Mouse (Mus musculus) v-Abl transformed pro-B cells (cell line): Measurements from ENCODE around the gene Aoc3.
"Not testable (repeated sequence)": the region's sequence is repeated elsewhere in the genome, so short reads cannot be mapped to it uniquely, and the experiment has no call there.

Source experiments
- in situ Hi-C, 2 experiments: fragments of 400-800 bp; cut with MboI; formaldehyde crosslinking; loops; one replicate each; pipeline ENCODE4 v1.15.1; 2025; ENCODE audit not compliant: unreplicated experiment in 2 of 2

The Aoc3 gene

DNA sequence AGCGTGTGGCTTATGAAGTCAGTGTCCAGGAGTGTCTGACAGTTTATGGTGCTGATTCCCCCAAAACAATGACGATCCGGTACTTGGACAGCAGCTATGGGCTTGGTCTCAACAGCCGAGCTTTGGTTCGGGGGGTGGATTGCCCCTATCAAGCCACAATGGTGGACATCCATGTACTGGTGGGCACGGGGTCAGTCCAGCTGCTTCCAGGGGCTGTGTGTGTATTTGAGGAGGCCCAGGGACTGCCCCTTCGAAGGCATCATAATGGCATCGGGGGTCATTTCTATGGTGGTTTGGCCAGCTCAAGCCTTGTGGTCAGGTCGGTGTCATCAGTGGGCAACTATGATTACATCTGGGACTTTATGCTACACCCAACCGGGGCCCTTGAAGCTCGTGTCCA is 4.3 kb upstream of the Aoc3 start:
- in situ Hi-C loops = loop anchor here in 1 of 2 experiments (10.0 kb wide), 1 partner anchor 109 kb away; no protein-coding TSS in a partner anchor

DNA sequence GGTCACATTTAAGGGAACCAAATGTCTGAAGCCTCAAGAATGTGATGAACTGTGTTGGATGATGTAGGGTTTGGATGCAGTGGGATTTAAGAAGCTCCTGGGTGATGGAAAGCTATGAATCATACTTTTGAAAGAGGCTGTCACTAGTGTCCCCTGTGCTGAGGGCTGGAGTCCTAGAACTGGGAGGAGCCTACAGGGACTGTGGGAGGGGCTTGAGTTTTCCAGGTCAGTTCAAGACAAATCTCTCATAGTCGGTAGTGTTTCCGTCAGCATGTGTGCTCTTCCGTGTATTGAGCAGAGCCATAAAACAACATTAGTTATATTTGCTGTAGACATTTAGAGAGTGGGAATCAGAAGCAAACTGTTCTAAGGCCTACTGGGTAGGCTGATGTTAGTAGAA is 3.1 kb upstream of the Aoc3 start:
- in situ Hi-C loops = loop anchor here in 1 of 2 experiments (10.0 kb wide), 1 partner anchor 107 kb away; no protein-coding TSS in a partner anchor

DNA sequence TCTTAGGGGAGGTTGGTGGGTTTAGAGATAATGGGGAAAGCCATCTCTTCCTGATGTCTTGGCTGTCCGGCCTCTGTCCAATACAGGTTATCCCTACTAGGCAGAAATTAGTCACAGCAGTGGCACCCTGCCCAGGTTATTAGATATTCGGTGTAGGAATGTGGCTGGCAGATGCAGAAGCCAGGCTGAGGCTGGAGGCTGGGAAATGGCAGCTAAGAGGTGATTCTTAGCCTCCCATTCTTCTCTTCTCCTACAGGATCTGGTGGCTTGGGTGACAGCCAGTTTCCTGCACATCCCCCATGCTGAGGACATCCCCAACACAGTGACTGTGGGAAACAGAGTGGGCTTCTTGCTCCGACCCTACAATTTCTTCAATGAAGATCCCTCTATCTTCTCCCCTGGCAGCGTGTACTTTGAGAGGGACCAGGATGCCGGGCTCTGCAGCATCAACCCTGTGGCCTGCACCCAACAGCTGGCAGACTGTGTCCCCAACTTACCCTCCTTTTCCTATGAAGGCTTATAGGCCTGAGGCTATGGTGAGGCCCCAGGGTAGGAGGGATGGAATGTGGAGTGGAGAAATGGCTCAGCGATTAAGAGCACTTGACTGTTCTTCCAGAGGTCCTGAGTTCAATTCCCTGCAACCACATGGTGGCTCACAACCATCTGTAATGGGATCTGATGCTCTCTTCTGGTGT is 1.3 kb upstream of the Aoc3 start:
- in situ Hi-C loops = loop anchor here in 1 of 2 experiments (10.0 kb wide), 1 partner anchor 106 kb away; no protein-coding TSS in a partner anchor

DNA sequence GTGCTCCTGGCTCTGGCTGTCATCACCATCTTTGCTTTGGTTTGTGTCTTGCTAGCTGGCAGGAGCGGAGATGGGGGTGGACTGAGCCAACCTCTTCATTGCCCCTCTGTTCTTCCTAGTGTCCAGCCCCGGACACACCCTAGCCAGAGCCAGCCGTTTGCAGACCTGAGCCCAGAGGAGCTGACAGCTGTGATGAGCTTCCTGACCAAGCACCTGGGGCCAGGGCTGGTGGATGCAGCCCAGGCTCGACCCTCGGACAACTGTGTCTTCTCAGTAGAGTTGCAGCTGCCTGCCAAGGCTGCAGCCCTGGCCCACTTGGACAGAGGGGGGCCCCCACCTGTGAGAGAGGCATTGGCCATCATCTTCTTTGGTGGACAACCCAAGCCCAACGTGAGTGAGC is 556 bp downstream of the Aoc3 start:
- in situ Hi-C loops = not testable (repeated sequence)

DNA sequence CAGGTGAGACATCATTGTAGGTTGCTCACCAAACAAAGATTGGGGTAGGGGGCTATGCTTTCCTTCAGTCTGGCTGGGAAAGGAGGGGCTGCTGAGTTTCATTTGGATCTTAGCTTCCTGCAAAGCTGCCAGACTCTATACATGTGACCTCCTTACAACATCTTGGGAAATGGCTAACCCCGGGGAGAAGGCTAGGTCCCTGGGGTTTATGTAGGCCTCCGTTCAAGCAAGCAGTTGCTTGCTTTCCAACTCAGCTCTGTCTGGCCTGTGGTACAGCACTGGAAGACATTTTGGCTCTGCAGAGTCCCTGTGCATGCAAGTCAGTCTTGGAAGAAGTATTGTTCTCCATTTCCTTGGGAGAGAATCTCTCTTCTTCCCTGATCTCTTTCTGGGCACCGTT is 2.1 kb downstream of the Aoc3 start:
- in situ Hi-C loops = no loop called here

DNA sequence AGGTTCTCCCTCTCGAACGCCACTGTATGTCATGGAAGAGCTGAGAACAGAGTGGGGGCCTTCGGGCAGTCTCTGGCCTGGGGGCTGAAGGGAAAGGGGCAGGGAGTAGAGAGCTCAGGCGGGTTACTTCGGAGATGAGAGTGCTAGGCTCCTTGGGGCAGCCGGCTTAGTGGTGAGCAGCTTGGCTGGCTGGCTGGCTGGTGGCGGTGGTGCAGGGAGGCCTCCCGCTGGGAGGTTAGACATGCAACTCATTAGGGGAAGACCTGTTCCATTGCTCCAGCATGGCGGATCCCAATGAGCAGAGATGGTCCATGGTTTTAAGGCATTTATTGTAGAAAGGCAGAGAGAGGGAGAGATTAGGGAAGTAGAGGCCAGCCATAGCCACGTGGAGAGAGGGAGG is 3.6 kb downstream of the Aoc3 start:
- in situ Hi-C loops = no loop called here

DNA sequence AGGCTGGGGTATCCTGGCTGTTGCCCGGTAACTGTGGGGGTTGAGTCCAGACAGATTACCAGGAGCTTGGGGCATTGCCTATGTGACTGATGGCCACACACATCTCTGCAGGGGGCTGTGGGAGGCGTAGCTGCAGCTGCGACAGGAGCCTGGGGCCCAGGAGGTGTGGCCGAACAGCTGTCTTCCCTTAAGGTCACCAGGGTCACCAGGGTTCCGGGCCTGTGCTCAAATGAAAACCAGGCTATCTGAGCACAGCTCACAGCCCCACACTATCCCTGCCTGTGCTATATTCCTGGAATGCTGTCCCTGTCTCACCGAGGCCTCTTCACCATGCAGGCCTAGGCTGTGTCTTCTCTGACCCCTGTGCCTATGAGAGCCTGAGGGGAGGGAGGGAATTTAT is 4.1 kb downstream of the Aoc3 start:
- in situ Hi-C loops = no loop called here

DNA sequence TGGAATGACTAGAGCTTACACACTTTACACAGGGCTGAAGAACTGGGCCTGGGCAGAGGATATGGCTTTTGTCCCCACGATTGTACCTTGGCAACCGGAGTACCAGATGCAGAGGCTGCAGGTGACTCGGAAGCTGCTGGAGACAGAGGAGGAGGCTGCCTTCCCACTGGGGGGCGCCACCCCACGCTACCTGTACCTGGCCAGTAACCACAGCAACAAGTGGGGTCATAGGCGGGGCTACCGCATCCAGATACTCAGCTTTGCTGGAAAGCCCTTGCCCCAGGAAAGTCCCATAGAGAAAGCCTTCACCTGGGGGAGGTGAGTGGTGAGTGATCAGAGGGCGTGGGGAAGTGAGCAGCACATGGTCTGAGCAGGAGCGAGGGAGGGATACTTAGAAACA is 5.3 kb downstream of the Aoc3 start:
- in situ Hi-C loops = no loop called here

DNA sequence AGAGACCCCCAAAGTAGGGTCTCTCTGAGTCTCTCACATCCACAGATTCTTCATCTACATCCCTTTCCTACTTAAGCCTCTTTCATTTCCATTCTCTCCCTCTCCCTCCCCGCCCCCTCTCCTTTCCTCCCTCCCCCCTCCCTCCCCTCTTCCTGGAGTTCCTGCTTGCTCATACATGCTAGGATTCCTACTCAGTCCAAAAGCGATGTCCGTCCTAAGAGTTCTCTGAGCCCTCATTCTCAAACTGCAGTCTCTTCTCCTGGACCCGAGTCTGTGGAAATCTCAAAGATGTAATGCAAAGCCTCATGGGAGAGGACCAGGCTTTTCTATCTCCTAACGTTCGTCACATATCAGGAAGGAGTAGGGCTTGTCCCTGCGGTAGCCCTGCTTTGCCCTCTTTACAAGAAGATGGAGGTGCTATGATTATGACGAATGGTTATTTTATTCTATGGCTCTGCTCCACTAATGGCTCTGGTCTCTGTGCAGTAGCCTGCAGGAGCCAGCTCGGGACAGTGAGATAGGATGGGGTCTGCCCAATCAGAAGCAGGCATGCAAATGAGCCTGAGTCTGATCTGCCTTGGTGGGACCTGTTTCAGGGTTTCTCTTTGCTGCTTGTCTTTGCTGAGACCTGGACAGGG is 7.8 kb downstream of the Aoc3 start:
- in situ Hi-C loops = no loop called here

DNA sequence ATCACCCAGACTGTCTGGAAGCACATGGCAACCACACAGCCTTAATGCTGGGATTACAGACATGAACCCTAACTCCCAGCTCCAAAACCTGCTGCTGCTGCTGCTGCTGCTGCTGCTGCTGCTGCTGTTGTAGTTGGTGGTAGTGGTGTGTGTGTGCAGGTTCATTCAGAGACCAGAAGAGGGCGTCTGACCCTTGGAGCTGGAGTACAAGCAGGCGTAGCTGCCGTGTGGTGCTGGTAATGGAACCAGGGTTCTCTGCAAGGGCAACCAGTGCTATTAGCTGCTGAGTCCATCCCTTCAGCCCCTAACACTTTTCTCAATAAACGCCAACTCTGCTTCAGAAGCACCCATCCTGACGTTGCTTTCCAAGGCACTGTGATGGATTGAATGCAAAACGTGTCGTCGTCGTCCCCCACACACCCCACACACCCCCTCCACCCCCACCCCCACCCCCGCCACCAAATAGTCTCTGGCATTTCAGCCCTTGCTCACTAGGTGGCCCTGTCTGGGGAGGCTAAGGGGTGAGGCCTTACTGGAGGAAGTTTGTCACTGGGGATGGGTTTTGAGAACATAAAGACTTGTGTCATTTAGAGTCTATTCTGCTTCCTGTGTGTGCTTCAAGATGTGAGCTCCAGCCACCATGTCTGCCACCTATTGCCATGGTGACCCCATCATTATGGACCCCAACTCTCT is 16.8 kb downstream of the Aoc3 start:
- in situ Hi-C loops = no loop called here

DNA sequence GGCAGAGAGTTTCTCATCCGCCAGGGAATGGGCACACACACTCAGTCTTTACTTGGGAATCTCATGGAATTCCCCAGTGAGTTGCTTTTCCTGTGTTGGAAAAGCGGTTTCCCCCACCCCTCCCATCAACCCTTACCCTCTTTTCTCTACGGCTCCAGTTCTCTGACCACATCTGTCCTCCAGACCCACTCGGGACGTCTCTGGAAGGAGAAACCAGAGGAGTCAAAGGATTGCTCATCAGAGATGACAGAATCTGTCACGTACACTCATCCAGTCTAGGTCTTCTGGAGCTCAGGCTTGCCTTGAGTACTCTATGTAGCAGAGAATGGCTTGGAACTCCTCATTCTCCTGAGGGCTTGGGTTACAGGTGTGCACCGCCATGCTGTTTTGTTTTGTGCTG is 18.4 kb downstream of the Aoc3 start:
- in situ Hi-C loops = no loop called here

DNA sequence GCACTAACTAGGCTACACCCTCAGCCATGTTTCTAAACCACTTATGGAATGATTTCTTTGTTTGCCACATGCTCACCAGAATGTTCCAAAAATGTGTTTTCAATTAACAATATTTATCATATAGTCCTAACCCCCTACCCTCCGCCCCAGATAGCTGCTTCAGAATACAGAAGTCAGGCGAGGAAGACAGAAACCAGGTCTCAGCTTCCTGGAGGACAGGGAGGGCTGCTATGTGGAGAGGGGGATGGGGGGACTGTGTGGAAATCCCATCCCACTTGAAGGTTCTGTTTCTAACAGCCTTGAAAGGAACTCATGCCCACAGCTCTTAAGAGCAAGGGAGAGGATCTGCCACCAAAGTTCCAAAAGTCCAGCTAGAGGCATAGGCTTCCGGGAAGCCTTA is 18.8 kb downstream of the Aoc3 start:
- in situ Hi-C loops = no loop called here

DNA sequence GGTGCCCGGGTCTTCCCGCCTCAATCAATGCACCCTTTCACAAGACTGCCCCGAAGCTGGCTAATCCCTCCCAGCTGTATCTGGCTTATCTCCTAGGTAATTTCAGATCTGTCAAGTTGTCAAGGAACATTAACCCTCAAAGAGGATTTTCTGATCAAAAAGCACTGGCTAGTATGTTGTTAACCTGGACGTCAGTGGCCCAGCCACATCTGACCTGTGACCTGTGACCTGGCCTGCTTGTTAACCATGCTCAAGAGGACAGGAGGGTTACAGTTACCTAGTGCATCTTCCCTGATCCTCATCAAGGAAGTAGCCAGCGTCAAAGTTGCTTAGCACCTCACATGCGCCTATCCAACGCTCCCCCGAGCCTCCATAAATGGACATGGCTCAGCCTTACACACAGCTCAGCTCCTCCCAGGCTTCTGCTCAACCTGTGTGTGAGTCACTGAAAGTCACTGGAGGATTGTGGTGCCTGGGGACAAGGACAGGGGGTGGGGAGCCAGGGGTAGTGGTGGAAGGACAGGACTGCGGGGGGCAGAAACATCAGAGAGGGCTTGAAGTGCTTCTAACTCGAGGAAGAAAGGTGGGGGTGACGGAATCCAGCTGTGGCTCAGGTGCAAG is 20.8 kb downstream of the Aoc3 start:
- in situ Hi-C loops = no loop called here

DNA sequence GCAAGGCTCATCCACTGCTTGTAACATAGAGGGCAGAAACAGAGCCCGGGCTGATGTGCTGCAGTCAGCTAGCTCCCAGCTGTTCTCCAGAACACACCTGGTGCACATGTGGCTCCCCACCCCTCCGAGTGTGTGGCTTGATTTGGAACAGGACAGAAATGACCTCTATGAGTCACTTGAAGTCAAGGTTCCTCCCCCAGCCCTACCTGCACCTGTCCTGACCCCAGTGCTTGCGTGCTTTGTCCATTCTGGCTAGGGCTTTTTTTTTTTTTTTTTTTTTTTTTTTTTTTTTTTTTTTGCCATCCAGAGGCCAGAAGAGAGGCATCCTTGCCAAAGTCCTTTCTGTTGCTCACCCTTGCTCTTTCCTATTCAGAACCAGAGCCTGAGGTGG is 21.3 kb downstream of the Aoc3 start:
- in situ Hi-C loops = no loop called here

DNA sequence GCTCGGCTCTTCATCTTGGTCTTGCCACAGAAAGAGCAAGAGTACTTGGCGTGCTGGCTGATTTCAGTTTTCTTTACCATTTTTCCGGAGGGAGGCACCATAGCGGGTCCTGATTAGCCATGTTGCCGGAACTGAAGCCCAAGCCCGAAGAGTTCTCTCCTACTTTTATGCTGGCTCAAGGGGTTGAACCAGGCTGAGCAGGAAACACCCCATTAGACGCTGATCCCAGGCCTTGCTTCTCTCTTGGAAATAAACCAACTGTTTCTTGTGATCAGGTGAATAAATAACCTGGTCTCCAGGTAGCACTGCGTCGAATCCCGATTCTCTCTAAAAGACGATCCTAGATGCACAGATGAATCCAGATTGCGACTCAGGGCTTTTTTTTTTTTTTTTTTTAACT is 23.0 kb downstream of the Aoc3 start:
- in situ Hi-C loops = no loop called here

DNA sequence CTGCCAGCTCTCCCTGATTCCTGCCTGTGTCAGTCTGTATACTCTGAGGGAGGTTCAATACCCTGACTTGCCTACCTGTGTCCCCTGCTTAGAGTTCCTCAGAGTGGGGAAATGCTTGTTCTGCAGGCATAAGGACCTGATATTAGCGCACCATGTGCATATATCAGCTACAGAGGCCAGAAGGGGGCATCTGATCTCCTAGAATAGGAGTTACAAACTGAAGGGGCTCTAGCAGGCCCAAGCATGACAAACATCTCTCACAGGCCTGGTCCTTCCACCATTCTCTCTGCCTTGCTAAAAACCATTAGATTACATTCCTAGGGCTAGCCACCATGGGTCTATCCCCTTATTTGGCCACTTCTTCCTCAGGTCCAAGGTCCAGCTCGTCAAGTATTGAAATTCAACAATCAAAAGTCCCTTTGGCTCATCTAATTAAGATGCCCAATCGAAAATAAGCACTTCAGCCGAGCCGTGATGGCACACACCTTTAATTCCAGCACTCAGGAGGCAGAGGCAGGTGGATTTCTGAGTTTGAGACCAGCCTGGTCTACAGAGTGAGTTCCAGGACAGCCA is 24.1 kb downstream of the Aoc3 start:
- in situ Hi-C loops = no loop called here

DNA sequence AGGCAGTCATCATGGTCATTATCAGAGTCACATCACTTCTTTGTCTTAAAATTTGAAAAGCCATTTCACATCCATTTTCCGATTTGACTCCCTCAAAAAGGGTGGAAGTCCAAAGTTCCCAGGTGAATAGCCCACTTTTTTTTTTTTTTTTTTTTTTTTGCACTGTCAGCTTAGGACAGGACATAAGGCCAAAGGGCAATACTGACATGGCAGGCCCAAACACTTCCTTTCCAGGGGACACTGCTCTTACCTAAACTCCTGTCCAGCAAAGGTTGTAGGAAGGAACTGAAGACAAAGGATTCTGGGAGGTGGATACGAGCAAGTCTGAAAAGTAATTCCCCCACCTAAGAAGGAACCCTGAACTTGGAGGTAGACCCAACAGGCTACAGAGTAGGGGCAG is 25.5 kb downstream of the Aoc3 start:
- in situ Hi-C loops = no loop called here

DNA sequence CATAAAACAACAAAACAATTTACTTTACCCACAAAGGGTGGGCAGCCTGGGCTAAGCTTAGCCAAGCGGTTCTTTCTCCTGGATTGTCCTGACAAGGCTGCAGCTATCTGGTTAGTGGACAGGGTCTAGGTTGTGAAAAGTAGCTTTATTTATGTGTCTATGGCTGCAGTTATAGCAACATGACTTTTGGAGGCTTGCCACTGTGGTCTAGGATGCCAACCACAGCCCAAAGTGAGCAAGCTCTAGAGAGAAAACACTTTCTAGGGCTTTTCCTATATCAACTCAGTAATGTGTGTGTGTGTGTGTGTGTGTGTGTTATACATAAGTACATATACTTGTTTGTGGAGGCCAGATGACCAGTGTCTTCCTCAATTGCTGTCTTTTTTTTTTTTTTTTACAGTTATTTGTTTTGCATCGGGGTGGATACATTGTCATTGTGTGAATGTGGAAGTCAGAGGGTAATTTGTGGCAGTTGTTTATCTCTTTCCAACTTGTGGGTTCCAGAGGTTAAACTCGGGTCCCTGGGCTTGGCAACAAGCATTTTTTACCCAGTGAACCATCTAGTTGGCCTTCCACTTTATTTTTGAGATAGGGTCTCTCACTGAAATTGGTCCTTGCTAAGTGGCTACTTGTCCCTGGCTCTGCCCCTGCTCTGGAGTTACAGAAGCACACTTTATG is 27.2 kb downstream of the Aoc3 start:
- in situ Hi-C loops = no loop called here

DNA sequence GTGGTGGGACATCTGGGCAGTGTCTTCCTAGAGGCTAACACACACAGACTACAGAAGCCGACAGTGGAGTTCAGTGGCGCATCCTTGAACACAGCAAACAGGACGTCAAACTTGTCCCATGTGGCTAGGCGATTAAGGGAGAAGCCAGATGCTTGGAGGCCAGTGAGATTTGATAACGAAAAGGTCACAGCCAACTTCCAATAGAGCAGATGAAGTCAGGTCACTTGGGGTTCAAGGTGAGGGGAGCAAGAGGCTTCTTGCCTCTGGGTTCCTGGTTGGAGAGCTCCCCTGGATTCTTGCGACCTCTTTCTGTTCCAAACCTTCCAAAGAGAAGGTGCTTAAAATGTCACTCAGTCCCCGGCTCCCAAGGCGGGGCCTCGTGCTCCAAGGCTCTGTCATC is 29.4 kb downstream of the Aoc3 start:
- in situ Hi-C loops = no loop called here

DNA sequence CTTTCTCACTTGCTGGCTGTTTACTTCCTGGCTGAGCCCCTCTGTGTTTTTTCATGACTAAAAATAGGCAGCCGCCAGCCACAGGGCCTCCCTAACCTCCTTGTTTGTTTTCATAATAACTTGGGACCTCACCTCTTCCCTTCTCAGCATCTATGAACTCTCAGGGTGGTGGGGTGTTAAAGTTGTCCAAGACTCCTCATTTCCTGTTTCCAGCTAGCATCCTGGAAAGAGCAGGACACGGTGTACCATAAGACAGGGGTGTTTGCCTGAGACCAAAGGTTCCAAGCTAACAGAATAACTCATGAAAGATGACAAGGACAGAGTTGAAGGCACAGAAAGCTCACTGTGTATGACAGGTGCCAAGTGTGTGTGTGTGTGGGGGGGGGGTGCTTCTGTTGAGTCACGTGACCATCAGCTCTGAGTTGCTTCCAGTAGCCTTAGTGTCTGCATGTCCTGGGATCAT is 30.3 kb downstream of the Aoc3 start:
- in situ Hi-C loops = no loop called here
